Mouse (Mus musculus): ENCODE measurements at regions not wholly inside any gene's neighbourhood (a gene's known extent, or its start where the extent isn't known, plus 50 kb on each side); places are given as distances from the start of the nearest gene placed in this dataset.

DNA sequence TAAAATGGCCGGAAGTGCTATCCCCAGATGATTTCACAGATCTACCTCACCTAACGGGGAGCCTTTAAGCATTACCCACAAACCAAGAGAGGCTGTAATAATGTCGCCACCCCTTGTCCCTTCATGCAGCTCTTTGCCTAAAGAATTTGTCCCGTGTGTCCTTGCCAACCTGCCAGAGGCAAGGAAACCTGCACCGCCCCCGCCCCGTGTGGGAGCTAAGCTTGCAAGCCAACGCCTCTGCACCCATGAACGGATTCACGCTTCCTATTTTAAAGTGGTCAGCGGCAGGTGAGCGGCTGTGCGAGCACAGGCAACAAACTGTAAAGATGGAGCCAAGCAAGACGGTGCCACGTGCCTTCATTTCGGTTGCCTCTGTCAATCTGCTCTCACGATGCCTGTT is 63.1 kb downstream of the Gm11011 start:
- TF ChIP-seq POLR2A (IDR thresholded peaks at IDR 0.05; ENCODE audit: insufficient read length, low read depth) (no peak), TCF3 (IDR thresholded peaks at IDR 0.05; ENCODE audit: insufficient read length, low read depth) (no peak), USF1 (IDR thresholded peaks at IDR 0.05; ENCODE audit: low read depth) (no peak), MYOG (IDR thresholded peaks at IDR 0.05; ENCODE audit: control insufficient read depth in 1 of 3, insufficient read depth in 1 of 3, insufficient read length in 2 of 3, low read depth in 2 of 3) (no peak), REST (IDR thresholded peaks at IDR 0.05; ENCODE audit: insufficient read depth, insufficient read length) (no peak)

All from myocyte (in vitro differentiated cells).